Mouse (Mus musculus) heart, adult 2 months (tissue): ENCODE data around the gene Irf8. TPM values are rescaled to one million over a fixed set of nuclear protein-coding genes. Genes with fewer than 3 reads are reported as not detected.

ENCODE experiments used
- DNase-seq, 2 experiments: peaks; one replicate each; pipeline ENCODE4 v3.0.0; 2021
- H3K27ac ChIP-seq: fragments of 200-600 bp; 2 replicates; pipeline ENCODE4 v1.8.1; 2022
- H3K27me3 ChIP-seq: fragments of 200-500 bp; 2 replicates; pipeline ENCODE4 v1.6.1; 2012; ENCODE audit warnings: mild to moderate bottlenecking, low read length, inconsistent platforms, mixed read lengths; ENCODE audit not compliant: control insufficient read depth, insufficient read depth
- H3K36me3 ChIP-seq: fragments of 200-500 bp; 2 replicates; pipeline ENCODE4 v1.6.1; 2012; ENCODE audit warnings: low read length, inconsistent platforms; ENCODE audit not compliant: control insufficient read depth, insufficient read depth
- H3K4me1 ChIP-seq: fragments of 200-500 bp; 2 replicates; pipeline ENCODE4 v1.6.1; 2011; ENCODE audit warnings: low read length; ENCODE audit not compliant: control insufficient read depth, insufficient read depth
- H3K4me3 ChIP-seq: fragments of 200-600 bp; 2 replicates; pipeline ENCODE4 v1.8.1; 2022
- H3K79me2 ChIP-seq: fragments of 200-500 bp; replicated peaks from 2 replicates; pipeline ENCODE4 v1.6.1; 2012; ENCODE audit warnings: mild to moderate bottlenecking, inconsistent platforms, low read length, moderate library complexity, mixed read lengths; ENCODE audit not compliant: control insufficient read depth, insufficient read depth
- H3K9ac ChIP-seq: fragments of 200-500 bp; 2 replicates; pipeline ENCODE4 v1.6.1; 2012; ENCODE audit warnings: low read depth, mild to moderate bottlenecking, control low read depth, inconsistent platforms, low read length, mixed read lengths
- CTCF ChIP-seq: fragments of 200-600 bp; IDR thresholded peaks from 2 replicates; pipeline ENCODE4 v1.8.1; 2022; ENCODE audit warnings: antibody characterized with exemption, mild to moderate bottlenecking, moderate library complexity
- EP300 ChIP-seq: fragments of 200-500 bp; IDR thresholded peaks from 2 replicates; pipeline ENCODE4 v1.6.1; 2011; ENCODE audit warnings: low read depth, low read length, control low read depth; ENCODE audit not compliant: insufficient read depth
- POLR2A ChIP-seq: fragments of 200-500 bp; IDR thresholded peaks from 2 replicates; pipeline ENCODE4 v1.6.1; 2011; ENCODE audit warnings: mild to moderate bottlenecking, low read depth, low read length, control low read depth; ENCODE audit not compliant: insufficient read depth
- WGBS: fragments of 180-500 bp; shearing (Covaris S2); methylation state at CpG from one replicate; pipeline ENCODE4 v1.1.7; 2018; 5-methylcytosine and 5-hydroxymethylcytosine counted together
- intact Hi-C: fragments of 180-260 bp; cut with DNase I; formaldehyde crosslinking; loops from one replicate; pipeline ENCODE4 v1.15.1; 2025
- polyA plus RNA-seq: library from polyadenylated mRNA; depleted of rRNA; stranded (reverse); fragments of >200 nt; gene quantifications from 2 replicates; pipeline ENCODE4 v1.2.3, GENCODE M21; 2012
- total RNA-seq, 2 experiments: library from RNA; stranded (reverse); gene quantifications; 2 replicates each; pipeline ENCODE4 v1.2.3; 2021

Irf8 gene
- total and polyA plus RNA-seq, 3 experiments: 3.6 to 4.9 (median 3.8) TPM

- WGBS: 98% methylated on average over 7 of the region's 7 CpGs
- Histone ChIP-seq H3K4me3 (no peak overlapping the region), H3K79me2 (no peaks in the 10 kb centered on the region), H3K4me1 (no peaks in the 10 kb centered on the region), H3K27ac (no peak overlapping the region), H3K27me3 (no peaks in the 10 kb centered on the region), H3K9ac (no peak overlapping the region), H3K36me3 (no peaks in the 10 kb centered on the region)
- TF ChIP-seq EP300 (no peak), CTCF (no peak), POLR2A (no peak)
- no peak for DNase-seq
- intact Hi-C loops: no loop called here
Observed at GRCm38 (mm10) chr8:120779106-120779505, 42.9 kb downstream of the Irf8 start.

GRCm38 (mm10) chr8:120783781-120784180 lies 47.6 kb downstream of the Irf8 start:
- Histone ChIP-seq H3K9ac (no peak overlapping the region), H3K79me2 (no peaks in the 10 kb centered on the region), H3K4me1 (no peaks in the 10 kb centered on the region), H3K27me3 (no peaks in the 10 kb centered on the region), H3K27ac (no peak overlapping the region), H3K36me3 (no peaks in the 10 kb centered on the region), H3K4me3 (no peak overlapping the region)
- 88% methylated on average over 4 of the region's 4 CpGs for WGBS
- no peak for TF ChIP-seq EP300
- intact Hi-C loops: no loop called here
- no peak for DNase-seq

GRCm38 (mm10) chr8:120786753-120787152 lies 50.6 kb downstream of the Irf8 start:
- Histone ChIP-seq H3K36me3 (no peaks in the 10 kb centered on the region), H3K9ac (no peak overlapping the region), H3K4me3 (no peak overlapping the region), H3K27me3 (no peaks in the 10 kb centered on the region), H3K4me1 (no peaks in the 10 kb centered on the region), H3K27ac (no peak overlapping the region), H3K79me2 (no peaks in the 10 kb centered on the region)
- DNase-seq: no peak
- intact Hi-C loops: no loop called here
- TF ChIP-seq CTCF (no peak), EP300 (no peak), POLR2A (no peak)
- 78% methylated on average over 4 of the region's 4 CpGs for WGBS

GRCm38 (mm10) chr8:120787631-120788030 lies 51.5 kb downstream of the Irf8 start:
- WGBS: 44% methylated on average over 5 of the region's 5 CpGs
- H3K27ac ChIP-seq: no peak overlapping the region
- H3K79me2 ChIP-seq: no peaks in the 10 kb centered on the region
- intact Hi-C loops: no loop called here
- no peak overlapping the region for H3K9ac ChIP-seq
- no peak overlapping the region for H3K4me3 ChIP-seq
- H3K27me3 ChIP-seq: no peaks in the 10 kb centered on the region
- no peaks in the 10 kb centered on the region for H3K36me3 ChIP-seq
- TF ChIP-seq CTCF: no peak
- no peak for TF ChIP-seq EP300
- TF ChIP-seq POLR2A: no peak
- DNase-seq: no peak
- H3K4me1 ChIP-seq: no peaks in the 10 kb centered on the region

GRCm38 (mm10) chr8:120792710-120793109 lies 56.6 kb downstream of the Irf8 start:
- Histone ChIP-seq H3K4me1 (no peaks in the 10 kb centered on the region), H3K27ac (no peak overlapping the region), H3K79me2 (no peaks in the 10 kb centered on the region), H3K4me3 (no peak overlapping the region), H3K36me3 (no peaks in the 10 kb centered on the region), H3K27me3 (no peaks in the 10 kb centered on the region), H3K9ac (no peak overlapping the region)
- intact Hi-C loops: no loop called here
- TF ChIP-seq CTCF: no peak
- no peak for TF ChIP-seq EP300
- no peak for TF ChIP-seq POLR2A
- peak in 1 of 2 experiments; percentile 43 for DNase-seq
- WGBS: 82% methylated on average over 15 of the region's 15 CpGs

- Histone ChIP-seq H3K27me3 (no peaks in the 10 kb centered on the region; the same call in 1 of the 2 replicates), H3K9ac (no peak overlapping the region), H3K79me2 (no peaks in the 10 kb centered on the region), H3K4me1 (no peaks in the 10 kb centered on the region), H3K4me3 (no peak overlapping the region), H3K27ac (no peak overlapping the region), H3K36me3 (no peaks in the 10 kb centered on the region)
- TF ChIP-seq EP300 (peak; percentile 79; the same call in 1 of the 2 replicates), CTCF (peak; percentile 86), POLR2A (no peak)
- intact Hi-C loops: loop anchor here (1.0 to 5.0 kb wide), 2 partner anchors 59 to 118 kb away; partner anchors contain the start of gene Irf8
- DNase-seq: peak; percentile 80 to 90
- 48% methylated on average over 9 of the region's 9 CpGs for WGBS
Observed at GRCm38 (mm10) chr8:120795944-120796635, 59.9 kb downstream of the Irf8 start.
